Mouse (Mus musculus) testis, postnatal 14 days (tissue): Measurements from ENCODE around the gene Specc1.

Experiments
- DNase-seq: peaks from one replicate; pipeline ENCODE4 v3.0.0; 2021; ENCODE audit warnings: low spot score

The Specc1 gene

GRCm38 (mm10) chr11:62090321-62090720, 133.8 kb downstream of the Specc1 start:
- no peak for DNase-seq

- no peak for DNase-seq
Measured at GRCm38 (mm10) chr11:62103380-62103911, 146.9 kb downstream of the Specc1 start.

GRCm38 (mm10) chr11:62106401-62106871, 149.9 kb downstream of the Specc1 start:
- no peak for DNase-seq

GRCm38 (mm10) chr11:62107272-62107836, 150.8 kb downstream of the Specc1 start:
- DNase-seq = no peak

- no peak for DNase-seq
Measured at GRCm38 (mm10) chr11:62118561-62118960, 162.0 kb downstream of the Specc1 start.

- no peak for DNase-seq
Measured at GRCm38 (mm10) chr11:62119871-62120270, 163.3 kb downstream of the Specc1 start.

- no peak for DNase-seq
Measured at GRCm38 (mm10) chr11:62121365-62121764, 164.8 kb downstream of the Specc1 start.

GRCm38 (mm10) chr11:62127692-62128091, 171.1 kb downstream of the Specc1 start:
- peak; percentile 66 for DNase-seq

- DNase-seq = no peak
Measured at GRCm38 (mm10) chr11:62128197-62128596, 171.6 kb downstream of the Specc1 start.

GRCm38 (mm10) chr11:62130191-62130590, 173.6 kb downstream of the Specc1 start:
- no peak for DNase-seq

GRCm38 (mm10) chr11:62130685-62131295, 174.2 kb downstream of the Specc1 start:
- no peak for DNase-seq

GRCm38 (mm10) chr11:62131601-62132000, 175.0 kb downstream of the Specc1 start:
- no peak for DNase-seq

GRCm38 (mm10) chr11:62134191-62134590, 177.6 kb downstream of the Specc1 start:
- no peak for DNase-seq

GRCm38 (mm10) chr11:62145216-62146110, 188.9 kb downstream of the Specc1 start:
- no peak for DNase-seq

- no peak for DNase-seq
Measured at GRCm38 (mm10) chr11:62146661-62147060, 190.1 kb downstream of the Specc1 start.

GRCm38 (mm10) chr11:62148026-62148425, 191.5 kb downstream of the Specc1 start:
- no peak for DNase-seq

- no peak for DNase-seq
Measured at GRCm38 (mm10) chr11:62148449-62148848, 191.9 kb downstream of the Specc1 start.

- DNase-seq = no peak
Measured at GRCm38 (mm10) chr11:62153057-62153456, 196.5 kb downstream of the Specc1 start.

GRCm38 (mm10) chr11:62159803-62160202, 203.2 kb downstream of the Specc1 start:
- DNase-seq = no peak

- no peak for DNase-seq
Measured at GRCm38 (mm10) chr11:62161450-62161849, 204.9 kb downstream of the Specc1 start.

GRCm38 (mm10) chr11:62164357-62164756, 207.8 kb downstream of the Specc1 start:
- no peak for DNase-seq

- no peak for DNase-seq
Measured at GRCm38 (mm10) chr11:62166503-62166902, 209.9 kb downstream of the Specc1 start.

GRCm38 (mm10) chr11:62168146-62168545, 211.6 kb downstream of the Specc1 start:
- no peak for DNase-seq
